Mouse (Mus musculus): ENCODE measurements around the gene Cd209g.
"Not testable (repeated sequence)": the region's sequence is repeated elsewhere in the genome, so short reads cannot be mapped to it uniquely, and the experiment has no call there.

Gene Cd209g

DNA sequence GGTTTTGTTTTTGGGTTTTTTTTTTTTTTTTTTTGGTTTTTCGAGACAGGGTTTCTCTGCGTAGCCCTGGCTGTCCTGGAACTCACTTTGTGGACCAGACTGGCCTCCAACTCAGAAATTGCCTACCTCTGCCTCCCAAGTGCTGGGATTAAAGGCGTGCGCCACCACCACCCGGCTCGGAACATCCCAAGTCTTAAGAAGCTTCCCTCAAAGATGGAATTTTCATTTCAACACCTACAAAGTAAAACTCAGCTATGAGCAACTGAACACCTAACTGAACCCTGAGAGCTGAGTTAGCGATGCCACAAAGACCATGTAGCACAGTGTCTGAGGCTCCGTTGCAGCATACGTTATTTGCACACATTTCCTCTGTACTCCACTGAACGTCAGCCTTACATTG lies at the start of gene Cd209g:
Cd209g (plus strand) TSS at position 301 of the 400 bp plus-strand sequence.
- no peak for DNase-seq (ENCODE audit: low read depth, low spot score)

DNA sequence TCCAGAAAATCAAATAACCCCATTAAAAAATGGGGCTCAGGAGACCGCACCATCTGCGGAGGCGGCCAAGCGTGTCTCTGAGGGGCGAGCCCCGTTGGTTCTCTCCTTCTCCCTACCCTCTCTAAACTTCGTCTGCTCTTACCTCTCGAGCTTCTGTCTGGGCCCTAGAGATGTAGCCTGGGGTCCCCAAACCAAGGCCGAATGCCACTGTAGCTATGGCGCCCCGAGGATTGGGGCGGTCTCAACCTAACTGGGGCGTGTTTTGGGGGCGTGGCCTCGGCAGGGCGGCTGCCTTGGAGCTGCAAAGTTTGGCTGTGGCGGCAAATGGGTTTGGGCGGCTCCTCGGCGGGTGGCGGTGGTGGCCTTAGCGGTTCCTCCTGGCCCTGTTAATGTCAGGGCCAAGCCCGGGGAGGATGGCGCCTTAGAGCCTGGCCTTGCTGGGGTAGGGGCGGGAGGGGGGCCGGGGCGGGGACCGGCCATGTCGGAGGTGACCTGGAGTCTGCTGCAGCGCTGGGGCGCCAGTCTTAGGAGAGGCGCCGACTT lies 46.6 kb upstream of the Cd209g start:
- DNase-seq (ENCODE audit: low read depth, low spot score), result not testable (repeated sequence)

GRCm38 (mm10) chr8:4088514-4088913 lies 45.4 kb upstream of the Cd209g start:
- DNase-seq (ENCODE audit: low read depth, low spot score), result not testable (repeated sequence)

- DNase-seq (ENCODE audit: low read depth, low spot score), result not testable (repeated sequence)
Observed at GRCm38 (mm10) chr8:4105735-4106134, 28.2 kb upstream of the Cd209g start, which contains the start of gene Cd209f. Gene Cd209f, minus strand, starts transcription at chr8:4105835.

DNA sequence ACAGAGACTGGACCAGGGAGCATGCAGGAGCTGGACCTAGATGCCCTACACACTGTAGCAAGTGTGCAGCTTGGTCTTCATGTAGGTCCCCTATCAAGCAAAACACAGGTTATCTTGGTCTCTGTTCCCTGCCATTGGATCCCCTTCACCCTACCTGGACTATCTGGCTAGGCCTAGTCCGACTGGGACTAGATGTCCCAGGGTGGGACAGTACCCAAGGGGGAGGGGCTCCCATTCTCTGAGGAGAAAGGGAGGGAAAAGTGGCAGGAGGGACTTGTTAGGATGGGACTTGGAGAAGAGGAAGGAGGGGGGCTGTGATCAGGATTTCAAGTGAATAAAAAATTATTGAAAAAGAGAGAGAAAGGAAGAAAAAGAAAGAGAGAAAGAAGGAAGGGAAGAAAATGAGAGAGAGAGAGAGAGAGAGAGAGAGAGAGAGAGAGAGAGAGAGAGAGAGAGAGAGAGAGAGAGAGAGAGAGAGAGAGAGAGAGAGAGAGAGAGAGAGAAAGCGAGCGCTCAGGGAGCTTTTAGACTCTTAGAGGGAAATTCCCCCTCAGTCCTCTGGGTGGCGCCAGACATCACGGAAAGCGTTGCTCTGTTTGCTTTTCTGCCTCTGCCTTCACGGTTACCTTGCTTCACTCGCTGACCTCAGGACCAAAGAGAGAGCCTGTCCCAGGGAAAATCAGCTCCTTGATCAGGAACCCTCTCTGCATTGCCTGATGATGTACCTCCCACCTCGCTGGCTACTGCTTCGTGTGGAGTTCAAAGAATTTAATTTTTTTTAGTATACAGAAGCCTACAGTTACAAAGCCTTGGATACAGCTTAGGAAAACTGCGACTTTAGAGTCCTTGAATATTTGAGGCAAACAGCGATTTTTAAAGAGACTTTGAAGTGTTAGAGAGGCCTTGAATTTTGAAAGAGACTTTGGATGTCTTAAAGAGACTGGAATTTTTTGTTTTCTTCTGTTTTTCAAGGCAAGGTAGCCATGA lies 6.1 kb downstream of the Cd209g start:
- peak; percentile 40 for DNase-seq (ENCODE audit: low read depth, low spot score)

- no peak for DNase-seq (ENCODE audit: low read depth, low spot score)
Observed at GRCm38 (mm10) chr8:4141721-4142120, 7.8 kb downstream of the Cd209g start.

DNA sequence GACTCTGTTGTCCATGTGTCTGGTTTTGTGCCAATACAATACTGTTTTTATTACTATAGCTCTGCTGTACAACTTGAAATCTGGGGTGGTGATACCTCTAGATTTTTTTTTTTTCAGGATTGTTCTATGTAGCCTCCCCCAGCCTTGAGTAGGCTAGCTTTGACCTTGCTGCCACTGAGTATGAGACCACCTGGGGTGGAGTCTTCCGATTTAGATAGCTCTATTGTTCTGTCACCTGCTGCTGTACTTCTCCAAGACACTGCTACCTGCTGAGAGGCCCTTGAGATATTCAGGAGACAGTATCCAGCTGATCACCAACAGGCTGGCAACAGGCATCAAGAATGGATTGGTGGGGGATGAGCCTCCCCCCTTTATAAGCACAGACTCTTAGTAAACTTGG lies 13.4 kb downstream of the Cd209g start:
- DNase-seq (ENCODE audit: low read depth, low spot score), result no peak

GRCm38 (mm10) chr8:4154878-4155277 lies 21.0 kb downstream of the Cd209g start:
- DNase-seq (ENCODE audit: low read depth, low spot score), result no peak

- DNase-seq (ENCODE audit: low read depth, low spot score), result no peak
Observed at GRCm38 (mm10) chr8:4162786-4163185, 28.9 kb downstream of the Cd209g start.

DNA sequence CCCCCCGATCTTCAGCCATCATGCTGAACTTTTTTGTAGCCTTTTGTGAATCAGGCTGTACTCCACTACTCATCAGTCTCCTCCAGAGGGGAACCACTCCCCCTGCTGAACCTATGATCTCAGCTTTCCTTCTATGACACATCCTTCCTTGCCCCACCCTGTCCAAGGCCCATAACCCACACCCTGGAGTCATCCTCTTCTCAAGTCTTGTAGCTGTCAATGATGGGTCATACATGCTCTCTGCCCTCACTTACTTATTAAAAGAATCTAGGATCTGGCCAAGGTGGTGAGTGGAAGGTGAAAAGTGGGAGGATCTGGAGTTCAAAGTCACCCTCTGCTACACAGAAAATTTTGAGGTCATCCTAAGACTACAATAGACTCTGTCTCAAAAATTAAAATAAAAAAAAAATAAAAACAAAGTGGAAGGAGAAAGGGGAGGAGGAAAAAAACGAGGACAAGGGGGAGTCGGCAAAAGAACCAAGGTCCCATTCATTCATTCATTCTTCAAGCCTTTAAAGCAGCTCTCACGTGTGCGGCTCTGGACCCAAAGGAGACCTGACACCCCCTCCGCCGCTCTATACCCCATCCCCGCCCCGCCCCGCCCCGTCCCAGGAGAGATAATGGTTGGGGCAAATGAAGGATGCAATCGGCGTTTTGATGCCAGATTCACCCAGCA lies 31.4 kb downstream of the Cd209g start:
- peak; percentile 39 for DNase-seq (ENCODE audit: low read depth, low spot score)

- DNase-seq (ENCODE audit: low read depth, low spot score), result peak; percentile 100
Observed at GRCm38 (mm10) chr8:4165852-4166751, 32.2 kb downstream of the Cd209g start, which contains the start of gene Evi5l. Gene Evi5l, plus strand, starts transcription at chr8:4166567.

DNA sequence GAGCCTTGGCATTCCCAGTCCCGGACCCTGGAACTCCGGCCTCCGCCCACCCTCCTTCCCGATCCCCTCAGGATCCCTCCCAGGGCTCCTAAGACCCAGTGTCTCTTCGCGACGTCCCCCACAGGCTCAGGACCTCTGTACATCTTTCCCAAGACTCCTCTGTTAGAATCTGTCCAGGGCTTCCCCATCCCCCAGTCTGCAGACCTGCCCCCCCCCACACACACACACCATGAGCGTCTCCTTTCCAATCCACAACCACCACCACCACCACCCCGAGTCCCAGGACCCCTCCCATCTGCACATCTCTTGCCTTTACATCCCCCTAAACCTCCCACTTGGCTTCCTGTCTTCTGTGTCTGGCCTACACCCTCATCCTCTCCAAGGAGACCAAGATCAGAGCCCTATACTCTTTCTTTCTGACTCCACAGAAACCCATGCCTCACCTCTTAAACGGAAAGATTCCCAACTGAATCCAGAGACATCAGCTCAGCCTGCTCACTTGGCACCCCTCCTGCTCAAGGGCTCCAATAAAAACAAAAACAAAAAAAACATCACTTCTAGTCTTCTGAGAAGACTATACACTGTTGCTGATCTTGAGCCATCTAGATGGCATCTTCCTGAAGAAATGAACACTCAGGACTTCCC lies 33.1 kb downstream of the Cd209g start:
- DNase-seq (ENCODE audit: low read depth, low spot score), result no peak

- no peak for DNase-seq (ENCODE audit: low read depth, low spot score)
Observed at GRCm38 (mm10) chr8:4167918-4168317, 34.0 kb downstream of the Cd209g start.

GRCm38 (mm10) chr8:4172486-4172885 lies 38.6 kb downstream of the Cd209g start:
- DNase-seq (ENCODE audit: low read depth, low spot score), result no peak

DNA sequence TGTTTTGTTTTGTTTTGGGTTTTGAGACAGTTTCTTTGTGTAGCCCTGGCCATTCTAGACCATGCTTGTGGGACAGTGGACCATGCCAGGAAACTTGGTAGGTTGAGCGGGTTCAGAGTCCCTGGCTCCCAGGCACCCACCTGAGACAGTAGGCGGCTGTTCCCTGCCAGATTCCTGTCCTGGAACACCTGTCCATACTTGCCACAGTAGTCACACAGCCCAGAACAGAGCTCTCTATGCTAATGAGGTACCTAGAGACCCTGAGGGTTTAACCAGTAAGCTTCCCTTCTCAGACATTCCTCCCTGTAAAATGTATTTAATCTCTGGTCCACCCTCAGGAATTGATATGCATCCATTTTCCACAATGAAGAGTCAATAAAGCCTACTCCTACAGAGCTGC lies 40.1 kb downstream of the Cd209g start:
- DNase-seq (ENCODE audit: low read depth, low spot score), result no peak

- DNase-seq (ENCODE audit: low read depth, low spot score), result no peak
Observed at GRCm38 (mm10) chr8:4183409-4183808, 49.5 kb downstream of the Cd209g start.

- DNase-seq (ENCODE audit: low read depth, low spot score), result no peak
Observed at GRCm38 (mm10) chr8:4186151-4186550, 52.3 kb downstream of the Cd209g start.
